Mouse (Mus musculus) testis, adult 2 months (tissue): ENCODE measurements around the gene Pacsin1. TPM values are rescaled to one million over a fixed set of nuclear protein-coding genes. Genes with fewer than 3 reads are reported as not detected.

Experiments used
- H3K27ac ChIP-seq: fragments of 200-500 bp; 2 replicates; pipeline ENCODE4 v1.5.1; 2012; ENCODE audit warnings: low read depth, low read length; ENCODE audit not compliant: control insufficient read depth, insufficient read depth
- H3K27me3 ChIP-seq: fragments of 200-500 bp; 2 replicates; pipeline ENCODE4 v1.6.1; 2012; ENCODE audit warnings: mild to moderate bottlenecking, low read length, moderate library complexity; ENCODE audit not compliant: control insufficient read depth, insufficient read depth
- H3K36me3 ChIP-seq: fragments of 200-500 bp; 2 replicates; pipeline ENCODE4 v1.6.1; 2012; ENCODE audit warnings: mild to moderate bottlenecking, low read length; ENCODE audit not compliant: control insufficient read depth, insufficient read depth
- H3K4me1 ChIP-seq: fragments of 200-500 bp; 2 replicates; pipeline ENCODE4 v1.6.1; 2012; ENCODE audit warnings: low read length; ENCODE audit not compliant: control insufficient read depth, insufficient read depth
- H3K4me3 ChIP-seq: fragments of 200-500 bp; 2 replicates; pipeline ENCODE4 v1.5.1; 2012; ENCODE audit warnings: low read depth, mild to moderate bottlenecking, low read length, moderate library complexity, mixed read lengths; ENCODE audit not compliant: control insufficient read depth
- CTCF ChIP-seq: fragments of 200-500 bp; IDR thresholded peaks from 2 replicates; pipeline ENCODE4 v1.5.1; 2012; ENCODE audit warnings: low read depth, mild to moderate bottlenecking, inconsistent platforms, low read length, moderate library complexity; ENCODE audit not compliant: control insufficient read depth, insufficient read depth, insufficient replicate concordance
- POLR2A ChIP-seq: fragments of 200-500 bp; IDR thresholded peaks from 2 replicates; pipeline ENCODE4 v1.6.1; 2012; ENCODE audit warnings: low read depth, mild to moderate bottlenecking, inconsistent platforms, low read length, moderate library complexity; ENCODE audit not compliant: control insufficient read depth
- polyA plus RNA-seq: library from polyadenylated mRNA; depleted of rRNA; stranded (reverse); fragments of >200 nt; gene quantifications from 2 replicates; pipeline ENCODE4 v1.2.3, GENCODE M21; 2012

The Pacsin1 gene
- polyA plus RNA-seq, 1 experiment: 9.6 TPM

DNA sequence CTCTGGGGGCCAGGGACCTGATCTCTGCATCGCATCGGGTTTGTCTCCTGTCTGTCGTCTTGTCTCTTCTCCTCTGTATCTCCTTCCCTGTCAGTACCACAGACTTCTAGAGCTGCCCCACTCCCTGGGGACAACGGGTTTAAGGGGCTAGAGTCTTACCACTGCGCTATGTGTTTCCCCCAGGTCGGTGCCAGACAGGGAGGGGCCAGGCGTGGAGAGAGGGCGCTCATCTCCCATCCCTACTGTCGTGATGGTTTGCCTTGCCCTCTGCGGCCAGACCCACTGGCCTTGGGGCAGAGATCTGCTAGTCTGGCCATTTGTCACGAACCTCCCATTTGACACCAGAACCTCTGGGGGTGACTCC is 30.2 kb downstream of the Pacsin1 start:
- Histone ChIP-seq H3K4me1 (peaks cover 10% of the 10 kb centered on the region), H3K4me3 (no peak overlapping the region; the same call in 1 of the 2 replicates), H3K36me3 (no peaks in the 10 kb centered on the region), H3K27me3 (peaks cover 2% of the 10 kb centered on the region; the same call in 1 of the 2 replicates), H3K27ac (no peak overlapping the region)
- TF ChIP-seq CTCF: no peak
- TF ChIP-seq POLR2A: no peak

DNA sequence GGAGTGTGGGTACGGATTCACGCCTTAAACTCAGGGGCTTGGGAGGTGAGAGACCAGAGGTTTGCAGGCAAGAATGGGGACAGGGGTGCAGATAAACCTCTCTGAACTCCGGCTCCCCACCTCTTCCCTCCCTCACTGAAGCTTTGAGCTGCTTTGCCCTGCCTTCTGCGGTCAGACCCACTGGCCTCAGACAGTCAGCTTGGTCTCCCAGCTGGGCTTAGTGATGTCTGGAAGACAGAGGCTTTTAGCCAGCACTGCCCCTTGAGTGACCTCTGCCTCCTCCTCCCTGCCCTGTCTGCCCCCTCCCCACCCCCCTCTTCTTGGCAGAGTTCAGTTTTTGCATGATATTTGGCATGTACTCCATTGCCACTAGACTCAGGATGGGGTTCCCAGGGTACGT is 31.1 kb downstream of the Pacsin1 start:
- Histone ChIP-seq H3K4me1 (peaks cover 10% of the 10 kb centered on the region), H3K27ac (no peak overlapping the region), H3K27me3 (peaks cover 2% of the 10 kb centered on the region; the same call in 1 of the 2 replicates), H3K4me3 (no peak overlapping the region), H3K36me3 (no peaks in the 10 kb centered on the region)
- TF ChIP-seq CTCF (no peak), POLR2A (no peak)

DNA sequence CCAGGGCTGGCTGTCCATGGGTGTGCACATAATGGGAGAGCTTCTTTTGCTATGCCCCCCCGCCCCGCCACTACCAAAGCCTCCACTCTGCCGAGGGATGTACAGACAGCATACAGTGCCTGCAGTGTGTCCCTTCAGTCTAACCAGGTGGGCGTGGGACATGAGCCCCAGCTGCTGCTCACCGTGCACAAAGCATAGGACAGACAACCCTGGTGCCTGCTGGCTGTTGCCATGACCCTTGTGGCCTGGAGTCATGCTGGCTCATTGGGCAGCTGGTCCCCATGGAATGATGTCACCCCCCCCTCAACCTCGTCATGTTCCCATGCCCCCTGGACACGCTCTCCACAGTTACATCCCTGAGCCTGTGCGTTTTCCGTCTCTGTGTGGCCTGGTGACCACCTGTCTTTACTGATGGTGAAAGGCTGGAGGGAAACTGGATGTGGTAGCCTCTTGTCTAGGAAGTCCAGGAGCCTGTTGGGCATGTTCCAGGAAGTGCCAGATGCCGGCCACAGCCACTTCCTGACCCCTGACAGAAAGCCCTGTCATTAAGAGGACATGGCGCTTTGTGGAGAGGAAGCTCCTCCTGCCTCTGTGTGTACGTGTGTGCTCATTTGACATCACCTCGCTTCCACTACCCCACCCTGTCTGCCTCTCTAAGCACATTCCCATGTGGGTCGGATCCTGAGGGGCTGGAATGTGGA is 35.8 kb downstream of the Pacsin1 start:
- TF ChIP-seq POLR2A (no peak), CTCF (no peak)
- 0 out of 2 replicates have a peak, but pooled peaks cover under 1% of the 10 kb centered on the region for H3K4me1 ChIP-seq
- H3K27ac ChIP-seq: no peak overlapping the region
- no peak overlapping the region for H3K4me3 ChIP-seq
- no peaks in the 10 kb centered on the region for H3K27me3 ChIP-seq
- H3K36me3 ChIP-seq: no peaks in the 10 kb centered on the region

DNA sequence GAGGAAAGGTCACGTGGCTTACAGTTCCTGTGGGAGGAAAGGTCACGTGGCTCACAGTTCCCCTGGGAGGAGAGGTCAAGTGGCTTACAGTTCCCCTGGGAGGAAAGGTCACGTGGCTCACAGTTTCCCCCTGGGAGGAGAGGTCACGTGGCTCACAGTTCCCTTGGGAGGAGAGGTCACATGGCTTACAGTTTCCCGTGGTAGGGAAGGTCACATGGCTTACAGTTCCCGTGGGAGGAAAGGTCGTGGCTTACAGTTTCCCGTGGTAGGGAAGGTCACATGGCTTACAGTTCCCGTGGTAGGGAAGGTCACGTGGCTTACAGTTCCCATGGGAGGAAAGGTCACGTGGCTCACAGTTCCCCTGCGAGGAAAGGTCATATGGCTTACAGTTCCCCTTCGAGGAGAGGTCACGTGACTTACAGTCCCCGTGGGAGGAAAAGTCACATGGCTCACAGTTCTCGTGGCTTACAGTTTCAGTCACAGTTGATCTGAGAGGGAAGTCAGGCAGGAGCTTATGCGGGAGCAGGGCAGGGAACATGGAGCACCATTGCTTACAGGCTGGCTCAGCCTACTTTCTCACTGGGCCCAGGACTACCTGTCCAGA is 44.4 kb downstream of the Pacsin1 start:
- H3K27me3 ChIP-seq: no peaks in the 10 kb centered on the region
- peaks cover 11% of the 10 kb centered on the region for H3K4me1 ChIP-seq
- H3K36me3 ChIP-seq: no peaks in the 10 kb centered on the region
- H3K4me3 ChIP-seq: peak overlapping the region; percentile 8; the same call in 1 of the 2 replicates
- TF ChIP-seq POLR2A (no peak), CTCF (no peak)
- H3K27ac ChIP-seq: no peak overlapping the region; the same call in 1 of the 2 replicates

DNA sequence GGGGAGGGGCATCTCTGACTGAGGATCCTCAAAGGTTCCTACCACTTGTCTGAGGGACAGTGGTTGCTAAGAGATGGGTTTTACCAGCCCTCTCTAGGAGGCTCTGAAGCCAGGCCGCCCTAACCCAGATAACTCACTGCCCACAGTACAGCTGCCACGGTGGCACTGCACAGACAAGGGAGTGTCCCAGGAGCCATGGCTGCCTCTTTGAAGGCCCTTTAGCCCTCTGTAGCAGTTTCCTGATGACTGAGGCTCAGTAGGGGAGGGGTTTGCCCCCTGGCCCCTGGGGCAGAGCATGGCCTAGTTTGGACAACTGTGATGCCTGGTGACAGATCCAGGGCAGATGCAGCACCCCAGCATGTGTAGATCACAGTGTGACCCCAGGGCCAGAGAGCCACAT is 45.5 kb downstream of the Pacsin1 start:
- peak overlapping the region; percentile 22 for H3K4me3 ChIP-seq
- no peak overlapping the region for H3K27ac ChIP-seq
- H3K4me1 ChIP-seq: peaks cover 13% of the 10 kb centered on the region
- H3K36me3 ChIP-seq: no peaks in the 10 kb centered on the region
- TF ChIP-seq CTCF (no peak), POLR2A (no peak)
- no peaks in the 10 kb centered on the region for H3K27me3 ChIP-seq

DNA sequence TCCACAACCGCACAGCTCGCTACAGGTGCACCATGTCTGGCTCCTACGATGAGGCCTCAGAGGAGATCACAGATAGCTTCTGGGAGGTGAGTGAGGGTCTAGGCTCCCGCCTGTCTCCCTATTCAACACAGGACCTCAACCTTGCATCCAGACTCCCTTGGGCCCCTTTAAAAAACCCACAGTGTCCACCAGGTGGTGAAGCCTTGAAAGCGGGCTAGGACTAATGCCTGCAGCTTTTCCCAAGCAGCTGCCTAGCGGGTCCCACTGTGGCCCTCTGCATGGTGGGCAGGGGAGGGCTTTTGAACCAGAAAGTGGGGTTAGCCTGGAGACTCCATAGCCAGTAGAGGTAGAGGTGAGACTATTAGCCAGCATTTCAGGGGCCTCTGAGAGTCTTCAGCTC is 46.5 kb downstream of the Pacsin1 start:
- Histone ChIP-seq H3K4me3 (peak overlapping the region; percentile 3; the same call in 1 of the 2 replicates), H3K36me3 (no peaks in the 10 kb centered on the region)

DNA sequence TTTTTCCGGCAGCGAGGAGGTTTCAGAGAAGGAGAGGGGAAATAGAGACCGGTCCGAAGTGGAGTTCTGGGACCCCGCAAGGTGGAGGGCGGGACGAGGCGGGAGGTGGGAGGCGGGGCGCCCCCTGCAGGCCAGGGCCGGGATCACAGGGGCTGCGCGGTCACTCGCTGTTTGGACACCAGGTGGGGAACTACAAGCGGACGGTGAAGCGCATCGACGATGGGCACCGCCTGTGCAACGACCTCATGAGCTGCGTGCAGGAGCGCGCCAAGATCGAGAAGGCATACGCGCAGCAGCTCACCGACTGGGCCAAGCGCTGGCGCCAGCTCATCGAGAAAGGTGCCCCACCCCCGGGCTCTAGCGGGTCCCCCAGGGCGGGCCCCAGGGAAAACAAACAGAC is 47.2 kb downstream of the Pacsin1 start:
- TF ChIP-seq CTCF (peak; percentile 90), POLR2A (no peak)
- H3K27me3 ChIP-seq: no peaks in the 10 kb centered on the region
- H3K4me1 ChIP-seq: peaks cover 15% of the 10 kb centered on the region
- H3K27ac ChIP-seq: no peak overlapping the region
- H3K36me3 ChIP-seq: no peaks in the 10 kb centered on the region
- peak overlapping the region; percentile 72 for H3K4me3 ChIP-seq

More for the DNA sequence above, 46.5 kb downstream of the Pacsin1 start:
- H3K4me1 ChIP-seq: peaks cover 14% of the 10 kb centered on the region
- no peaks in the 10 kb centered on the region for H3K27me3 ChIP-seq
- H3K27ac ChIP-seq: no peak overlapping the region
- TF ChIP-seq POLR2A (no peak), CTCF (no peak)
